Mouse (Mus musculus) E14TG2a.4 (cell line): ENCODE measurements around the gene Ccdc187.

Source experiments
- CTCF ChIP-seq: conservative IDR thresholded peaks from 2 replicates; pipeline ENCODE4 v1.5.1; 2014; ENCODE audit warnings: low read length
- NANOG ChIP-seq: IDR thresholded peaks from 2 replicates; pipeline ENCODE4 v1.6.1; 2014; ENCODE audit warnings: borderline replicate concordance, low read length, mixed read lengths
- POU5F1 ChIP-seq: IDR thresholded peaks from 2 replicates; pipeline ENCODE4 v1.6.1; 2014; ENCODE audit warnings: low read length, borderline replicate concordance

GRCm38 (mm10) chr2:26254816-26255215, 39.5 kb downstream of the Ccdc187 start:
- TF ChIP-seq CTCF (no peak), NANOG (no peak), POU5F1 (no peak)
